In the genomic region with DNA sequence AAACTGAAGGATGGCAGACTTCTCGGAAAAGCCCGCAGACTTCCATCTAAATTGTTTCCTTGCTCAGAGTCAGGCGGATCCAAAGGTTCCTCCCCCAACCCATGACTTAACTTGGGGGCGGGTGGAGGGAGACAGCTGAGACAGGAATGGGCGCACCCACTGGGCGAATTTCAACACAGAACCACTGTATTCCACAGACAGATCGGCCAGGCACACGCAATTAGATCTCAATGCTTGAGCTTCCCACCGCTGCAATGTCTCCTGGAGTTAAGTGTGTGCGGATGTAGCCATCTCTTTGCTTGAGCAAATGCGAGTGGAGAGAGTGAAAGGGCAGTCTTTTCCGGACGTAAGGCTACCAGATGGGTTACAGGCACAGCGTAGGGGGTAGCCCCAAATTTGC, we compare ENCODE assay signal across 7 mouse cellular contexts. TPM values are rescaled to one million over a fixed set of nuclear protein-coding genes. Genes with fewer than 3 reads are reported as not detected.
DNase-seq lines count a peak whose midpoint lies in the region; ATAC-seq lines count a peak whose summit lies in the region.

No protein-coding gene starts in this region.

- no peaks in the 10 kb centered on the region for H3K36me3 ChIP-seq in embryonic facial prominence, embryonic 11.5 days (replicated peaks; ENCODE audit: control insufficient read depth, insufficient read depth, low read depth, low read length)
- no peaks in the 10 kb centered on the region for H3K36me3 ChIP-seq in limb, embryonic 10.5 days
- H3K36me3 ChIP-seq in midbrain, embryonic 16.5 days (ENCODE audit: control insufficient read depth, insufficient read depth, low read length): no peaks in the 10 kb centered on the region

- no peak for ATAC-seq in embryonic facial prominence, embryonic 11.5 days (replicated peaks; ENCODE audit: insufficient number of reproducible peaks, low FRiP score, low TSS enrichment, low read depth)
- no peak; the same call in 1 of the 2 replicates for ATAC-seq in midbrain, embryonic 16.5 days

- H3K27ac ChIP-seq in embryonic facial prominence, embryonic 11.5 days (replicated peaks; ENCODE audit: low read depth, low read length): no peak overlapping the region
- H3K27ac ChIP-seq in limb, embryonic 10.5 days: peak overlapping the region; percentile 90
- H3K27ac ChIP-seq in midbrain, embryonic 16.5 days (ENCODE audit: low read length): no peak overlapping the region

- no peaks in the 10 kb centered on the region for H3K27me3 ChIP-seq in embryonic facial prominence, embryonic 11.5 days (ENCODE audit: control insufficient read depth, insufficient read depth, low read length)
- H3K27me3 ChIP-seq in limb, embryonic 10.5 days (ENCODE audit: low read depth, poor library complexity, severe bottlenecking): peaks cover 9% of the 10 kb centered on the region; the same call in 1 of the 2 replicates
- H3K27me3 ChIP-seq in midbrain, embryonic 16.5 days (ENCODE audit: control insufficient read depth, insufficient read depth, low read depth, low read length): no peaks in the 10 kb centered on the region

- no peaks in the 10 kb centered on the region for H3K9me3 ChIP-seq in embryonic facial prominence, embryonic 11.5 days (replicated peaks; ENCODE audit: control insufficient read depth, low read length)
- no peaks in the 10 kb centered on the region for H3K9me3 ChIP-seq in limb, embryonic 10.5 days (replicated peaks)
- no peaks in the 10 kb centered on the region for H3K9me3 ChIP-seq in midbrain, embryonic 16.5 days (replicated peaks; ENCODE audit: control insufficient read depth, low read length, poor library complexity, severe bottlenecking)

- intact Hi-C loops in heart, postnatal 14 days (cut with DNase I): loop anchor here (2.0 kb wide), 1 partner anchor 85 kb away; no protein-coding TSS in a partner anchor

- H3K4me3 ChIP-seq in embryonic facial prominence, embryonic 11.5 days (ENCODE audit: low read depth, low read length): peak overlapping the region; percentile 73
- H3K4me3 ChIP-seq in limb, embryonic 10.5 days: peak overlapping the region; percentile 76
- peak overlapping the region; percentile 52 for H3K4me3 ChIP-seq in midbrain, embryonic 16.5 days (ENCODE audit: low read depth, low read length)

- peak; percentile 60 for DNase-seq in adrenal gland, postnatal 10 days
- no peak for DNase-seq in embryonic facial prominence, embryonic 11.5 days (ENCODE audit: low spot score)
- peak; percentile 43 to 50 for DNase-seq in heart, postnatal 14 days
- no peak for DNase-seq in limb, embryonic 10.5 days (ENCODE audit: low spot score)
- no peak for DNase-seq in embryo, embryonic 9.5 days (ENCODE audit: extremely low spot score)
- DNase-seq in frontal cortex, postnatal 36 days (ENCODE audit: low spot score in 2 of 2): no peak

- peak overlapping the region; percentile 96 for H3K4me2 ChIP-seq in embryonic facial prominence, embryonic 11.5 days (ENCODE audit: low read depth, low read length)
- peak overlapping the region; percentile 74 for H3K4me2 ChIP-seq in midbrain, embryonic 16.5 days (ENCODE audit: low read length)

- WGBS in embryonic facial prominence, embryonic 11.5 days: 15% methylated on average over 14 of the region's 14 CpGs
- WGBS in limb, embryonic 10.5 days: 24% methylated on average over 14 of the region's 14 CpGs
- 28% methylated on average over 14 of the region's 14 CpGs for WGBS in midbrain, embryonic 16.5 days

- peak overlapping the region; percentile 71 for H3K9ac ChIP-seq in embryonic facial prominence, embryonic 11.5 days (replicated peaks; ENCODE audit: low read length)
- H3K9ac ChIP-seq in midbrain, embryonic 16.5 days (ENCODE audit: low read depth, low read length): peak overlapping the region; percentile 63

- peaks cover 5% of the 10 kb centered on the region for H3K4me1 ChIP-seq in embryonic facial prominence, embryonic 11.5 days (ENCODE audit: control insufficient read depth, insufficient read depth, low read length)
- H3K4me1 ChIP-seq in limb, embryonic 10.5 days: peaks cover 47% of the 10 kb centered on the region
- peaks cover 21% of the 10 kb centered on the region for H3K4me1 ChIP-seq in midbrain, embryonic 16.5 days (ENCODE audit: control insufficient read depth, insufficient read depth, low read length)

RNA-seq across cellular contexts. Expression of a gene that starts 1.2 kb away (rescaled TPM):
- total RNA-seq in adrenal gland, postnatal 10 days (2021): 10 to 100 TPM; 17.0 to 23.0 TPM
- polyA plus RNA-seq in embryonic facial prominence, embryonic 11.5 days (2014; fragmentation: Nextera tagmentation; extraction: Ambion mirVana): 11.1 and 13.2 TPM in 2 replicates
- 1 to 10 TPM; 5.2 to 5.9 TPM for total RNA-seq in heart, postnatal 14 days (2021)
- polyA plus RNA-seq in limb, embryonic 10.5 days (2016; fragmentation: Nextera tagmentation; extraction: Ambion mirVana): 8.8 and 9.3 TPM in 2 replicates
- 29.3 and 32.1 TPM in 2 replicates for polyA plus RNA-seq in midbrain, embryonic 16.5 days (2015; fragmentation: Nextera tagmentation; extraction: Ambion mirVana)

Comparison
In these comparisons a context has a peak if more than half of its experiments do, and no peak if none do; other contexts are left out.
1. DNase-seq: peak in adrenal gland, postnatal 10 days (single experiment) and heart, postnatal 14 days (2 of 2); none in embryonic facial prominence, embryonic 11.5 days (single experiment), limb, embryonic 10.5 days (single experiment), embryo, embryonic 9.5 days (single experiment) and frontal cortex, postnatal 36 days (0 of 2).
2. Peak in every context shown above with its lines, with median percentiles within 50 percentile points of each other: H3K4me3 ChIP-seq.